Mouse (Mus musculus) heart, postnatal 4 days (tissue): ENCODE measurements around the gene Hivep3. TPM values are rescaled to one million over a fixed set of nuclear protein-coding genes. Genes with fewer than 3 reads are reported as not detected.

Experiments used
- DNase-seq: peaks from one replicate; pipeline ENCODE4 v3.0.0; 2021
- total RNA-seq, 2 experiments: library from RNA; stranded (reverse); gene quantifications; 2 replicates each; pipeline ENCODE4 v1.2.3; 2021

The Hivep3 gene
- total RNA-seq, 2 experiments from 2014 or later: 6.2 to 7.1 TPM

DNA sequence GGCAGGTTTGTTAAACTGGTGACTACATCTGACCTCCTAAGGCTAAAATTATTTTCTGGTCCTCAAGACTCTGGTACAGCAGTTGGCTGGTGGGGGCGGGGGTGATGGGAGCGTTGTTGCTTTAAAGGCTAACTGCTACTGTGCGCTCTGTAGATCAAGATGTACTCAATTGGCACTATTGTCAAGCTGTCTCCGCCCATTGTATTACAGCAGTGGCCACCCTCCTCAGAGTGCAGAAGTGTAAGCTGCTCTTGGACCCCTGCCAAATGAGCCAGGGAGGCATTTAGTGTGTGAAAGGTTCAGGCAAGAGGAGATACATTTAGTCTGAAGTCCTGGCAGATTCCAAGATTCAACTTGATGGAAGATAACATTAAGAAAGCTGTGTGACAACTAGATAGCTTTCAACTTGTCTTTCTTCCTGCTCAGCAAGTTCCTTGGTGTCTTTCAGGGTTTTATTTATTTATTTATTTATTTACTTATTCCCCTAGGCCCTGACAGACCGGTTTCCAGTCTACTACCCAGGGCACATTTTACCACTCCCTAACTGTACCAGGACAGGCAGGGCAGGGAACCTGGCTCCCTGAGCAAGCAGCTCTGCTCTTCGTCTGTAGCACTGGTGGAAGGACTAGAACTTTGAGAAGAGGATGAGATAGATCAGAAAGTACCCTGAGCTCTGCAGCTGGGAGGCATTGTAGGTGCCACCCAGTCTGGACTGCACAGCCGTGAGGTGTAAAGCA, 83.2 kb downstream of the Hivep3 start:
- peak; percentile 70 for DNase-seq

DNA sequence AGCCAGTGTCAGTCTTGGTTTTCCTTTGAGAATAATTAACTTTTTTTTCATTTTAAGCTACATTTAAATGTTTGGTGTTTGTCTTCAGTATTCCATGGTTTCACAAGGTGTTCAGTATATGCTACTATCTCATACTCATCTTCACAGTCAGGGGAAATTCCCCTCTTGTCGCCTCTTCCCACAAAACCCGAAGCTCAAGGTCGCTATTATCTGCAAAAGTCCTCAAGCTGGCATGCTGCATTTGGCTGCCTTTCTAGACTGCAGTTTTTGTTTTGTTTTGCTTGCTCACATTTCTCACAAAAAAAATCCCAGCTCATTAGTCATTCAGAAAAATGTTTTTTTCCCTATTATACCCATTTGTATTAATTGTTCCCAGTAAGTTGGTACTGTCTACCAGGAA, 92.4 kb downstream of the Hivep3 start:
- DNase-seq: no peak

DNA sequence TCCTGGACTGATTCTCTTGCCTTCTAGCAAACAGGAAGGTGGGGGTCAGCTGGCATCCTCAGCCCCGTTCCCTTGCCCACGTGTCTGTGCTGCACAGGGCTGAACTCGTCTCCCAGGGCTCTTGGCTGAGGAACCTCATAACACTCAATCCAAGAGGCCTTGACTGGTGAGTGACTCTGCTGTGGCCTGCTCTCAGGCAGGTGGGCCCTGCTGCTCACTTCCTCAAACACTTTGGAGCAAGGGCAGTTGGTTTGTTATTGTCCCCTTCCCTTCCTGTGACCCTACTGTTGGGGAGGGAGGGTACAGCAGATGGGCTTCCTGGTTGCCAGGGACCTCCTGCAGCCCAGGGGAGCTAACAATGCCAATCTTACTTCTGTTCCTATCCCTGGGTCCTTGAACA, 94.8 kb downstream of the Hivep3 start:
- DNase-seq: no peak

DNA sequence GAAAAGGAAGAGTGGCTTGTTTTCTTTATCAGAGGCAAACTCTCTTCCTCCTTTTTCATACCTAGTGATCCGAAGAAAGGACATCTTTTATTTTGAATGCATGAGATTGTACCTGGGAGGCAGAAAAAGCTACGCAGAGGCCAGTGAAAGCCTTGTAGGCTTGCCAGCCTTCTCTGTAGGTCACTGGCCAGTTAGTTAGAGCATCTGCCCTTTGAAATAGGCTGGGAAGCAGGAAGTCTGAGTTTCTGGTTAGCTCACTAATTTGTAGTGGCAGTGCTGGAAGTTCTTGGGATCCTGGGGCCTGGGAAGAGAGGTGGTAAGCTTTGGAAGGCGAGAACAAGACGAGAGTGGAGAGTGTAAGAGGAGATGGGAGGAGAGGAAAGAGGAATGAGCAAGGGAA, 95.4 kb downstream of the Hivep3 start:
- no peak for DNase-seq

DNA sequence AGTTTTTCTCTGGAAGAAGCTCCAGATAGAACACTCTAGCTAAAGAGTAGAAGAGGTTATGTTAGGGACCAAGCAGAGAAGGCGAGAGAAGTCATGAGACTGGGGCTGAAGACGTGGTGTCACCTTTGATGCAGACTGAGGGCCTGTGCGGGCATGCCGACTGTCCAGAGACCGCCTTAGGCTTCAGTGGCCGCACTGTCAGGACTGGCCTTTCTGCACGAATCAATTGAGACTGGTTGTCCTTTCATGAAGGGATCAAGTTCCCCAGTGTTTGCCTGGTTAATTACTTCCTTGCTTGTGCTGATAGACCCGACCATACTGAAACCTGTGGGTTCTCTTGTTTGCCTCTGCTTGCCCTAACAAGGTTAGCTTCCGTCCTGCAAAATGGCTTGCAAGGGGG, 99.7 kb downstream of the Hivep3 start:
- no peak for DNase-seq

DNA sequence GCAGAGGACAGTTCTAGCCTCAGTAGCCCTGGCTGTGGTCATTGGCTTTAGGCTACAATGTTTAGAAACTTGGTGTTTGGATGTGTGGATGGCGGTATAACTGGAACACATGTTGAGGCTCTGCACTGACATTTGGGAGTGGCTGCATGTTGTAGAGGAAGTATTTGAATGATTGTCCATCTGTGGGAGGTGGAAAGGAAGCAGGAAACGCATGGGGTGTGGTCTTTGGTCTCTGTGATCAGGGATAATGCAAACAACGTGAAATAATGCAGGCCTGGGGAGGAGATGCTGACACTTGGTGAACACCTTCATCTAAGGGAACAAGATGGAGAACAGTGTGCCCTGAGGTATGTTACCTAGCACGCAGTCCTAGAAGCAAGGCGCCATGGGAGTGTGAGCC, 100.3 kb downstream of the Hivep3 start:
- no peak for DNase-seq

DNA sequence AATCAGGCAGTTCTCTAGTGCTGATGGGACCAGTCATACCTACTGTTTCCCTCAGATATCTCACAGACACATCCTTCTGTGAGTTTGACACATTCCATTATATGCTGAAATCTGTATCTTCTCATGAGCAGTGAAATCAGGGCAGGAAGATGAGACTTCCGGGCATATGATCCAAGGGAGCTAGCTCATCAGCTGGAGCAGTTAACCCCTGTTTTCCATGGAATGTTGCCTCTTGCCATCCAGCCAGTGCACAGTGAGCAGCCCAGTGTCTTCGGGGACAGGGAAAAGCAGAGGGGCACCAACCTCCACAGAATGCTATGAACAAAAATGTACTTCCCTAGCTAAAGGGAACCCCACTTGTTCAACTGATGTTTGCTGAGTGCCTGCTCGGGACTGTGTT, 102.6 kb downstream of the Hivep3 start:
- no peak for DNase-seq

DNA sequence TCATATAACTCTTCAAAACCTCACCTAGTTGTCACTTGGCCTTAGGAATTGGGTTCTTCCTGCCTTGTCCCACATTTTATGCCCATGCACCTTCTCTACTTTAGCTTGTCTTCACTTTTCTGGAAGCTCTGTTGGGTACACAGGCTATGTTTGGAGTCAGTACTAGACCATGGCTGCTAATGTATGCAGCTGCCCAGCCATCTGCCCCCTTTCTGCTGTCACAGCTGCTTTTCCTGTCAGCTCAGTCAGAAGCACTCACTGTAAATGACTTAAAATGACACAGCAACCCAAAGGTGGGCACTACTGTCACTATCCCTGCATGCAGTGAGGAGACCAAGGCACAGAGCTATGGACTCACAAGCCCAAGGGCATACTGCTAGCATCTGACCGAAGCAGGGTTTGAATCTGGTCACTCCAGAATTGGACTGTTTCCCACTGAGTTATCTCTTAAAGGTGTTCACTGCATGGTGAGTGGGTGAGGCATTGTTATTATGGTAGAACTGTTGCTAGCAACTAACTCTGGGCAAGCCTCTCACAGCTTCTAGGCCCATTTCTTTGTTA, 104.0 kb downstream of the Hivep3 start:
- DNase-seq: no peak

DNA sequence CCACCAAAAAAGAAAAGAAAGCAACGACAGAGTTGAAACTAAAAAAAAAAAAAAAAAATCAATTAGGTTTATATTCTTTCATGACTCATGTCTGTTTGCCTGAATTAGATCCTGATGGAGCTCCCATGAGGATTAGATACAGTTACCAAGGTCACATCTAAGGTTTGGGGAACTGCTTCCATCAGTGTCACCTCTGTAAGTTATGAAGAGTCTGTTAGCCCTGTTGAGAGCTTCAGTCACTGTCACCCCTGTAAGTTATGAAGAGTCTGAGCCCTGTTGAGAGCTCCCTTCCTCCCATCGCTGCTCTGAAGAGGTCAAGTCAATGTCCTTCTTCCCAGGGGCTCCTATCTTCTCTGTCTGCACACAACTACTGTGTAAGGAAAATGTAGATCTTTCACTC, 104.7 kb downstream of the Hivep3 start:
- no peak for DNase-seq

DNA sequence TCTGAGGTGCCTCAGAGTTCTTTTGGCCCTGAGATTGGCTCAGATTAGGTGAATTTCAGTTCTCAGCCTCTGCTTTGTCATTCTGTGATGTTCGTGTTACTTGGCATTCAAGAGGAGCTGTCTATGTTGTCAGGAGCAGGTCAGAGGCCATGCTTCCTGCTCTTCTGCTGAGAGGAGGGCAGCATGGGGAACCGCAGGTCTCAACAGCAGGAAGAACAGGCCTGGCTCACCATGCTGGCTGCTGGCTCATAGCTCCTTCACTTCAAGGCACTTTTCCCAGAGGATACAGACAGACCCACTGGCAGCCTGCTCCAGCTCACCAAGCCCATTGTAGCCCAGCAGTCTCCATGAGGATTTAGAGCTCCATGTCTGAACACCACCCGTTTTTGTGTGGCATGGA, 109.7 kb downstream of the Hivep3 start:
- no peak for DNase-seq

DNA sequence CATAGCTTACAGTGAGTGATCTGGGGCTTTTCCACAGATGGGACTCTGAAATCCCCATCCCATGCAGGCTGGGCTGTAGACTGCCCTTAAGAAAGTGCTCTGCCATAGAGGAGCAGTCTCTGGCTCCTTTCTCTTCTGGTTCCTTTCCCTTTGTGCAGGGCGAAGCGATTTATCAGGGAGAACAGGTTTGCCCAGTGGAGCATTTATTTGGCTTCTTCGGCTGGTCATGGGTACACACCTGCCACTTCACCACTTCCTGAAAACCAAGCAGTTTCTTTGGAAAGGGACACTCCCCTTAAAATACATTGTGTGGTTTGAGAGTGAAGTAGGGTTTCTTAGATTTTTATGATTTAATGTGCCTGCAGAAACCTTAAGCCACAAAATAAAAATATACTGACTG, 110.7 kb downstream of the Hivep3 start:
- DNase-seq: no peak

DNA sequence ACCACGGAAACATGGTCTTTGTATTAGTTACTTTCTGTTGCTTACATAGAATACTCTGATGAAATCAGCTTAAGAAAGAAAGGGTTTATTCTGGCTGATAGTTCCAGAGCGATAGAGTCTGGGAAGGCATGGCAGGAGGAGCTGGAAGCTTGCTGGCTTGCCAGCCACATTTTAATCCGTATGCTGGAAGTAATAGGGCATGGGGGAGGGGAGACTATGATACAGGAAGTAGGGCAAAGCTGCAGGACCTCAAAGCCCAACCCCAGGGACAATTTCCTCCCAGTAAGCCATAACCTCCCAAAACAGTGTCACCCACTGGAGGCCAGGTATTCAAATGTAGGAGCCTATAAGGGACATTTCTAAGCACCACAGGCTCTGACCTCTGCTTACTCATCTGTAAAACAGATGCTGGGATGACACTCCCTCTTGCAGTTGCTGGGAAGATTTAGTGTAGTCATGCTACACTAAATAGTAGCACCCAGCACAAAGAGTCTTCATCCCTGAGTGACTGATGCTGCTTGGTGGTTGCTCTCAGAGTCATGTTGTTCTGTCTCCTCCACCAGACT, 112.1 kb downstream of the Hivep3 start:
- DNase-seq: no peak

DNA sequence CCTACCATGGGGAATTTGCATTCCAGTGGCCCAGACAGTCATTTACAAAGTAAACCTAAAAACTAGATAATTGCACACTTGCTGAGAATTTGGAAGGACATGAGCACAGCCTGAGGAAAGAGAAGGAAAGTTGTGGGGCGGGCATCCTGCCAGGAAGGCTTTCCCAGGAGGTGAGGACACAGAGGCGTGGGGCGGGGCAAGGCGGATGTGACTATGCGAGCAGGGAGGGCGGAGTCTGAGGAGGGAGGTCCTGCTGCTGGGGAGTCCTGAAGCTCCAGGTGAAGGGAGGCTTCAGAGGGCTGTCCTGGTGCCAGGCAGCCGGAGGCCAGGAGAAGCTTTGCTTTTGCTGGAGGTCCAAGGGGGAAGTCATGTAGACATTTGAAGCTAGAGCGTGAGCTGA, 118.9 kb downstream of the Hivep3 start:
- peak; percentile 68 for DNase-seq

DNA sequence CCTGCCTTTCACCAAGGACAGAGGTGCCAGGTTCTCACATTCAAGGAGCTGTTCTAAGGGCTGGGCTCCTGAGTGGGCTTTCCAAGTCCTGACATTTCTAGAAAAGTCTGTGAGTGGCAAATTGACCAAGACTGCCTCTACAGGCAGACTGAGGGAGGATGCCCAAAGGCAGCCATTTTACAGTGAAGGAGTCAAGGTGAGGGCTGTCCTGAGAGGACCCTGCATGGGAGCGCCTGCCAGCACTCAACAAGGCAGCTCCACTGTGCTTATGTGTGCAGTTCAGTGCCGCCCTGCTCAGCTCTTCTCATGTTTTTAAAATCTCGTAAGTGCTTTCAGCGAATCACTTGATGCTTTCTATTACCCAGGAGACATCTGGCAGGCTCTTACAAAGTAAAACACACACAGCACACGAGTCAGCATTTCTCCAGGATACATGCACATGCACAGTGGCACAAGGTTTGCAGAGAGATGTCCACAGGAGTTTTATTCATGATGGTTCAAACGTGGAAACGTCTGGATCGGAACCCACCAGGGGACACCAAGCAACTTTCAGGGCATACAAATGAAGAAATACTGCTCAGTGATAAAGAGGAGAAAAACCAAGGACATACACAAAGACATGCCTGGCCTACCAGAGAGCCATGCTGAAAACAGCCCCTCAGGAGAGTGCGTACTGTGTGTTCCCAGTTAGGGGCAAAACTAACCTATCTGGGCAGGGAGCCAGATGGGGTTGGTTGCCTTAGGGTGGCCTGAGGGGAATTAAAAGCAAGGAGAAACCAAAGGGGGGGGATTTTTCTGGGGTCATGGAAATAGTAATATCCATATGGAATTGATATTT, 120.9 kb downstream of the Hivep3 start:
- no peak for DNase-seq

DNA sequence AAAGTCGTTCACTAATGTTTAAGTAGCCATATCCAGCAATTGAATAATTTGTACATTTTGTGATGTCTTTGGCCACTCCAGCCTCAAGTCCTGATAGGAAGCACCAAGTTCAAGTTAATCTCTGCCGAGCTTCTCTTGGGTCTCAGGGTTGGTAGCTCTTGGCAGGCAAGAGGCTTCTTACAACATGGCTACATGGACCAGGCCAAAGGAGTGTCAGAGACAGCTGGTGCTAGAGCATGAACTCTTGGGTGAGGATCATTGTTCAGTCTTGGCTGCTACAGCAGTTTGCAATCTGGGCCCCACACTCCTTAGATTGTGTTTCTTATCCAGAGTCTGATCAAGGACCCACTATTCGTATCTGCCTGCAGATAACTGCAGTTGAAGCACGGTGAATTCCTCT, 125.9 kb downstream of the Hivep3 start:
- peak; percentile 17 for DNase-seq

DNA sequence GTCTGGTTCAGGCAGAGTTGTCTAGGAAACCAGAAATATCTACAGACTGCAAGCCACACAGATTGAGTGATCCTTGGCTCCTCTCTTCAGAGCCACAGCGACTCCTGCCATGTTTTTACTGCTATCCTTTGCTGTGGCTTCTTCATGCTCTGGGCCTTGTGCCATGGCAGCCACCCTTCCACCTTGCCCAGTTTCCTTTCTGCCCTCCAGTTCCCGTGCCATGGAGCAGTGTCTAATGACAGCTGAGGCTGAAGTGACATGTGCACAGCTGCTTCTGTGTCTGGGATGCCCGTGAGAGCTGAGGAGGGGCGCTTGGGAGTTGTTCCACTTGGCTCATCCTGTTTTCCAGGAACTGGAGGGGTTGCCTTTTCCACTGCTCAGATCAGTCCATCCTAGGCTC, 127.4 kb downstream of the Hivep3 start:
- DNase-seq: no peak

DNA sequence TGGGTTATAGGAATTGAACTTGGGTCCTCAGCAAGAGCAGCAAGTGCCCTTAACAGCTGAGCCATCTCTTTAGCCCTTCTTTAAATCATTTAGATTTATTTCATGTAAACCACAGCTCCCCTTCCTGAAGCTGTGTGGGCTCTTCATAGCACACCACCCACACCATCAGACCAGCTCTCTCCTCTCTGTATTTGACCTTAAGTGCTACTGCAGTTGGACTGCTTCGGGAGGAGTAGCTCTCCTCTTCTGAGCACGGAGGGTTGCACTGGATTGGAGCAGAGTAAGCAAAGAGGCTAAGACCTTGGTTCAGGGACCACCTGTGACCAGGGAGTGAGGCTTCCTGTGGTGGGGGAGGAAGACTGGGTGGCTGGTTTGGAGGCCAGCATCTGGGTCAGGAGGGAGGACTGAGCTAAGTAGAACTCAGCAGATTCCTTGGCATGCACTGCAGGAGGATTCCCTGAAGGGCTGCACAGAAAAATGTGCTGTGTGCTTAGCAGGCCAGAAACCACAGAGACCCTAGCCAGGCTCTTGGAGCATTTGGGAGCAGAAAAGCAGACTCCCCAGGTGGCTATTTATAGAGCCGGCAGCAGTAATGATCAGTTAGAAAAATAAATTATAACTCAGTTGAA, 132.4 kb downstream of the Hivep3 start:
- DNase-seq: peak; percentile 17

DNA sequence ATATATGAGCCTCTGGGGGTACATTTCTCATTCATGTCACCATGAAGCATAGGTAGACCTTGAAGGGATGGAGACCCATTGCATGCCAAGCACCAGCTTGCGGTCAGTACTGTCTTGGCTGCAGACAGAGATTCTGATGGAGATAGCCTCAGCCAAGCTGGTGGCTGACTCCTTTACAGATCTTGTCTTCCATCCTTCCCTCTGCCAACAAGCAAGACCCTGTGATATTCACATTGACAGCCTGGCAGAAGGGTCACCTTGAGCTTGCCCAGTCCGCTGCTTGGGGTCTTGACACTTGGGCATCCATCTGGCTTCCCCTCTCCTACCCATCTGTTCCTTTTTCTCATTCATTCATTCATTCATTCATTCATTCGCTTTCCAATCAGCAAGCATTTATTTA, 133.5 kb downstream of the Hivep3 start:
- no peak for DNase-seq

DNA sequence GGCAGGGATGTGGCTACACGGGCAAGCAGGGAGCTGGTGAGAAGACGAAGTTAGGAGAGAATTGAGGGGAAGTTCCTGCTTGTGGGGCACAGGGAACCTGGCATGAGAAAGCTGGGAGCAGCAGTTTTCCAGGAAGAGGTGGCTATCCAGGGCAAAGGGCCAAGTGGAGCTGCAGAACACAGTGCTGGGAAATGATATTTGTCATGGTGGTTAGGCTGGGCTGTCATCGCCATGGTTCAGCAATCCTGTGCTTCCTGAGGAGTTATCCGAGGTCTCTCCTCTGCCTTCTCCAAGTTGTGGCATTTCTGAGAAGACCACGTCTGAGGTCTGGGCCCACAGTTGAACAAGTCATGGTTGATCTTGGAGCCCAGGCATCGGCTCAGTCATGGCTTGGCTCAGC, 136.8 kb downstream of the Hivep3 start:
- DNase-seq: peak; percentile 31

DNA sequence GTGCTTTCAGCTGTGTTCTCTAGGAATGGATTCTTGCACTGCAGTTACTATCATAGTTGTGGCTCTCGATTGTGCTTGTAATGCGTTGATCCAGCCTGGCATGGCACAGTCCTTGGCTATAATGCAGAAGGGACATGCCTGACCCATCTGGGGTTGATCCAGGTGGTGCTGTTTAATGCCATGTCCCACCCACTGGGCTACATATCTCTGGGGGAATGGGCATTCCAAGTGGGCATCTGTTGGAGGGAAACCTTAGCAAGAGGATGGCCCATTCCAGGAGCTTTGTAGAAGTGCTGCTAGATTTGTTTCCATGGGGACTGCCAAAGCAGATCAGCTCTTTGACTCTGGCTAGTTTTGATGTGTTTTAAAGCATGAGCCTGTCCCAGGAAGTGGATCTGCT, 137.9 kb downstream of the Hivep3 start:
- DNase-seq: no peak

DNA sequence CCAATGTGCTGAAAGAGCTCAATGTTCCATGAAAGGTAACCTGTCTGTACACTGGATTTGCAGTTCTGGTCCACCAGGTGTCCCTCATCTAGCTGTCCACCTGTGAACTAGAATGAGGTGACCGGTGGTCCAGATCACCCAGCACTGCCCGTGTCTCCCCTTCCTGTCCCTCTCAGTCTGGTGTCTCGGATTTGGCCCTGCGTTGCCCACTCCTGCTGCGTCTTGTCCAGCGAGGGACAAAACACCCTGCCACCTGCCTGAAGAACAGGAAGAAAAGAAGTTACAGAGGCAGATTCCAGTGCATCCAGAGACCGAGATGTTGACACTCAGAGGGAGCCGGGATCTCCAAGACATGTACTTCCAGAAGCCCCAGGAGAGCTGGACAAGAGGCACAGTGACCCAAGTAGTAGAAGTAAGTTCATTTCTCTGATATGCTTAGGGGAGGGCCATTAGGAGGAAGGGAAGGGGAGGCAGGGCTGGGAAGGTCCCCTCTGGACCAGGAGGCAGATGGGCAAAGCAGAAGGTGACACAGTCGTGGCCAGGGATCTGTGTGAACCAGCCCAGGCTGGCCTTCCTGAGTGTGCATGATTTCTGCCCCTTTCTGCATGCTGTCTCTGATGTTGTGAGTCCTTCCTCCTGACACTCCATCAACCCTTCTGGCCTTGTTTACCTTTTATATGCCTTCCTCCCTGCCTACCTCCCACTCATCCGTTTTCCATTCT, 138.4 kb downstream of the Hivep3 start:
- DNase-seq: no peak

DNA sequence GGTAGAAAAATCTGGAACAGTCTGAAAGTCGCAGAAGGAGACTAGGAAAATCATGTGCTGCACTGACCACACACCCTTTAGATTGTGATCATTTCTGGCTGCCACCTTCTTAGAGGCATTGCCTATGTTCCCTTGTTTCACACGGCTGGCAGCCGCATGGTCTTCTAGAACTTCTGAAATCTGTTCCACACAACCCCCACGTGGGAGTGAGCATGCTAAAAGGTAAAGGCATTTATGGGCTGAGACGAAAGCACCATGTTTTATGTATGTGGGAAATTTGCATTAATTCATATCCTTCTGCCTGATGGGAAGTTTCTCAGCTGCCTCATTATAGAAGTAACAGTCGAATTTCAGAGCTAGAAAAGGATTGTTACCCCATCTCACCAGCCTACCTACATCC, 140.4 kb downstream of the Hivep3 start:
- DNase-seq: no peak
